Mouse (Mus musculus) left cerebral cortex, postnatal 14 days (tissue): Measurements from ENCODE around the gene Gm21976. TPM values are rescaled to one million over a fixed set of nuclear protein-coding genes. Genes with fewer than 3 reads are reported as not detected.

Experiments used
- DNase-seq, 2 experiments: peaks; one replicate each; pipeline ENCODE4 v3.0.0; 2021 to 2022; ENCODE audit warnings: low spot score in 2 of 2, mixed read lengths in 1 of 2
- intact Hi-C: fragments of 180-260 bp; cut with DNase I; formaldehyde crosslinking; loops from one replicate; pipeline ENCODE4 v1.15.1; 2025
- total RNA-seq, 2 experiments: library from RNA; stranded (reverse); gene quantifications; 2 replicates each; pipeline ENCODE4 v1.2.3; 2021

The Gm21976 gene
- total RNA-seq, 2 experiments from 2014 or later: not detected

DNA sequence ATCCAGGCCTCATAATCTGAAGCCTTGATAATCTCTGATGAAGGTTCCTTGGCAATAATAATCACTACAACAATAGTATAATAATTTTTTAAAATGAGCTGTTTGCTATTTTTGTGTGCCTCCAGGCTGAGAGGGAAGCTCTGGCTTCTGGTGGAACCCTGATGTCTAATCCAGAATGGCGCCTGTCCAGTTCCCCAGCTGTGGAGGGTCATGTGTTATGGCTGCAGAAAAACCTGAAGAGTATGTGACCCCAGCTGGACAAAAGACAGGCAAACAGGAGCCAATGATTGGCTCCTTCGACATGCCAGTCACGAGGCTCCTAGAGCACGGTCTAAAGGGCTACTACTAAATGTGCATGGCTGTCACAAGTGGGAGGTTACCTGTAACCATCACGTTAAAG, 60.8 kb downstream of the Gm21976 start:
- intact Hi-C loops: no loop called here
- DNase-seq: no peak

DNA sequence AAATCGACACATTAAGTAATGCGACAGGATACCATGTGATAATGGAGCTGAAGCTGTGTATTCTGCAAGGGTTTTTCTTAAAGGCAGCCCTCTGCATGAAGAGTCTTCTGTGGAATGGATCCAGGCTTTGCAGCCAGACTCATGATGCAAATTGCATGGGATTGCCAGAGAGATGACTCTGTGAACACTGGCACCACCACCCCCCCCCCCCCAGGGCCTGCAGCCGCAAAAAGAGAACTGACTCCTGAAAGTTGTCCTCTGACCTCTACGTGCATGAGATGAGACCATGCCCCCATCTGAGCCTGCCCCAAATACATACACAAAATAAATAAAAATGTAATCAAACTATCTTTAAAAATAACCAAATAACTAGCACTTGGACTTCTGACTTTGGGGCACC, 69.8 kb downstream of the Gm21976 start:
- intact Hi-C loops: no loop called here
- no peak for DNase-seq

DNA sequence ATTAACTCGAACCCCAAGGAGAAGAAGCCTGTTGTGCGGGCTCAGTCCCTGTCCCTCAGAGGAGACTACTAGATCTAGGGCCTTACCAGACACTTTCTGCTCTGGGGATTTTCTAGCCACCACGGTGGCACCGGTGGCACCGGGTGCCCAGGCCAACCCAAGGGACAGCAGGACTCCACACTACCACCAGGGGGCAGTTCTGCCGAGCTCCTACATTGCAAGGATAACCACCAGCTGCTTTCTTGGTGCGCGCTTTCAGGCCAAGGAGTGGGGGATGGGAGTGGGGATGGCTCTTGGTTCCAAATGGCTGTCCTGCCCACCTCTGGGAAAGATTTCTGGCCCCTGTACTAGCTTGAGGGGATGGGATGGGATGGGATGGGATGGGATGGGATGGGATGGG, 71.8 kb downstream of the Gm21976 start:
- no peak for DNase-seq
- intact Hi-C loops: no loop called here

DNA sequence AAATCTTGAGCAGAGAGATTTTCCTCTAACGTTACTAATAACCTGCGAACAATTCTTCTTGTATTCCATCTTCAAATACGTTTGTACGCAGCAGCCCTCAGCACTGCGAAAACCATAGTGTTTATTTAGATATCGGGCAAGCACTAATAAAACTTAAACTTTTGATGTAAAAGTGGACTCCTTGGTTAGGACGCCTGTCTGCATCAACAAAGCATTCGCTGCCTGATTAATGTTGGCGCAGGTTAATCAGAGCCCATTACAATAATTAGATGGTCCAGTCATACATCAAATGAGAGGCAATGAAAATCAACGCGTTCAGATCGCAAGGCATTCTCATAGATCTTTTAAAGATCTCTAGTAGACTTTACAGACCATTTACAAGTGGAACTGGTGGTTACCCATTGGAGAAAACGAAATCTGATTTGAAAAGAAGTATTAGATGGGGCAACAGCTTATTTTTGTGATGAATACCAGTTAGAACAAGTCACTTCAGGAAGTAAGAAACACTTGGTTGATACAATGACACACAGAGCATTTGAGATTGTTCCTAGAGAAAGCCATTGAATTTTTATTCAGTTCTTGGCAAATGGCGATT, 72.8 kb downstream of the Gm21976 start:
- intact Hi-C loops: no loop called here
- DNase-seq: no peak

DNA sequence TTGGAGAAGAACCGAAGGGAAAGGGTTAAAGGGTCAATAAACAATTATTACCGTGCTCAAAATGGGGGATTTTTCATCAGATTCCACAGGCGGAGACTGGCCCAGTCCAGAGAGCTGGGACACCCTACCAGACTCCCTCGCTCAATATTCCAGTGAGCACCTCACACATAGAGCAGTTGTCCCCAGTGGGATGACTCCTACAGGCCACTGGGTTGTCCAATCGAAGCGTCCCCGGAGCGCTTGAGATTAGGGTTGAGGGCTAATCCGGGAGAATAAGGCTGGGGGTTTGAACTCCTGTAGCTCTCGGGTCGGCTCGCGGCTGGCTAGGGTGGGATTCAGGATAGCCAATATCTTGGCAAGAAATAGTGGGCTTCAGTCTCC, 74.0 kb downstream of the Gm21976 start:
- DNase-seq: no peak
- intact Hi-C loops: no loop called here

DNA sequence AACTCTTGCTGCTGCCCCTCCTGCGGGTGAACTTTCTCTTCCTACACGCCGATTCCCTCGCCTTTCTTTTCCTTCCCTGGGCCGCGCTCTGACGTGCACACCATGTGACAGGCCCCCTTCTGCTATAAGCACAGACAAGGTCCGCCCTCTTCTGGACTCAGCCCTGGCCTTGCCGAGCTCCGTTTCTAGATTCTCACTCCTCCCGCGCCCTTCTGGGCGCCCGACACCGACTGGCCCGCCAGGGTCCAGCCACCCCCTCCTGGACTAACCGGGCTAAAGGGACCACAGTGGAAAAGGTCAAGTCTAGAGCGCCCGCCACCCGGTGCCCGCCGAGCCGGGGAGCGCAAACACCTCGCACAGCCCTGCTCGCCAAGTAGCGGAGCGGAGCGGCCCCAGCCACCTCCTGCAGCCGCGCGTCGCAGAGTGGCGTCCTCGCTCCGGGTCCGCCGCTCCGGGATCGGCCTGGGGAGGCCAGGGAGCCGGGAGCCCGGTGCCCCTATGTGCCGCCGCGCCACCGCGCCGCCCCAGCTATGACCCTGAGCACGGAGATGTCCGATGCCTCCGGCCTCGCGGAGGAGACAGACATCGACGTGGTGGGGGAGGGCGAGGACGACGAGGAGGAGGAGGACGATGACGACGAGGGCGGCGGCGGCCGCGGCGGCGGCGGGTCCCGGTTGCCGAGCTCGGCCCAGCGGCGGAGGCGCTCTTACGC, 74.6 kb downstream of the Gm21976 start, which contains the start of gene Foxd1:
Gene Foxd1, plus strand, starts transcription at position 153 of the 712 bp plus-strand sequence.
- intact Hi-C loops: no loop called here
- DNase-seq: no peak

DNA sequence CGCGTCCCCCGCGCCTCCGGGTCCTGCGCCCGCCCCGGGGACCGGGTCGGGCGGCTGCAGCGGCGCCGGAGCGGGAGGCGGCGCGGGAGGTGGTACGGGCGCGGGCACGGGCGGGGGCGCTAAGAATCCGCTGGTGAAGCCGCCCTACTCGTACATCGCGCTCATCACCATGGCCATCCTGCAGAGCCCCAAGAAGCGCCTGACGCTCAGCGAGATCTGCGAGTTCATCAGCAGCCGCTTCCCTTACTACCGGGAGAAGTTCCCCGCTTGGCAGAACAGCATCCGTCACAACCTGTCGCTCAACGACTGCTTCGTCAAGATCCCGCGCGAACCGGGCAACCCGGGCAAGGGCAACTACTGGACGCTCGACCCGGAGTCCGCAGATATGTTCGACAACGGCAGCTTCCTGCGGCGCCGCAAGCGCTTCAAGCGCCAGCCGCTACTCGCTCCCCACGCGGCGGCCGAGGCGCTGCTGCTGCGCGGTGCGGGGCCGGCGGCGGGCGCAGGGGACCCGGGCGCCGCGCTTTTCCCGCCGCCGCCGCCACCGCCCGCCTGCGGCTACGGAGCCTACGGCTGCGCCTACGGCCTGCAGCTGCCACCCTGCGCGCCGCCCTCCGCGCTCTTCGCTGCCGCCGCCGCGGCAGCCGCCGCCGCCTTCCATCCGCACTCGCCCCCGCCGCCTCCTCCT, 75.3 kb downstream of the Gm21976 start:
- DNase-seq: peak in 1 of 2 experiments; percentile 15
- intact Hi-C loops: loop anchor here (5.0 kb wide), 1 partner anchor 147 kb away; no protein-coding TSS in a partner anchor

DNA sequence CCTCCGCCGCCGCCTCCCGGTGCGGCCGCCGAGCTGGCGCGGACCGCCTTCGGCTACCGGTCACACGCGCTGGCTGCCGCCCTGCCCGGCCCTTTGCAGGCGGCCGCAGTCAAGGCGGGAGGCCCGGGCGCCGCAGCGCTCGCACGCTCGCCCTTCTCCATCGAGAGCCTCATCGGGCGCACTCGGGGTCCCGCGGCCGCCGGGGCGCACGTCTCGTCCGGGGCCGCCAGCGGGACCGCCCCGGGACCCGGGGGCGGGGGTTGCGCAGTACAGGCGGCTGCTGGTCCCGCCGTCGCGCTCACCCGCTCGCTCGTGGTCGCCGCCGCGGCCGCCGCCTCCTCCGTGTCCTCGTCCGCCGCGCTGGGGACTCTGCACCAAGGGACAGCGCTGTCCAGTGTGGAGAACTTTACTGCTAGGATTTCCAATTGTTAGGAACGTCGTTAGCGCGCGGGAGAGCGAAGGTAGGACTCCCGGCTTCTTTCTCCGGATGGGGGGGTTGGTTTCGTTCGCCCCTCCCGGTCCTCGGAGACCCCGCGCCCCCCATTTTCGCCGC, 75.9 kb downstream of the Gm21976 start:
- DNase-seq: no peak
- intact Hi-C loops: loop anchor here (5.0 kb wide), 1 partner anchor 147 kb away; no protein-coding TSS in a partner anchor

DNA sequence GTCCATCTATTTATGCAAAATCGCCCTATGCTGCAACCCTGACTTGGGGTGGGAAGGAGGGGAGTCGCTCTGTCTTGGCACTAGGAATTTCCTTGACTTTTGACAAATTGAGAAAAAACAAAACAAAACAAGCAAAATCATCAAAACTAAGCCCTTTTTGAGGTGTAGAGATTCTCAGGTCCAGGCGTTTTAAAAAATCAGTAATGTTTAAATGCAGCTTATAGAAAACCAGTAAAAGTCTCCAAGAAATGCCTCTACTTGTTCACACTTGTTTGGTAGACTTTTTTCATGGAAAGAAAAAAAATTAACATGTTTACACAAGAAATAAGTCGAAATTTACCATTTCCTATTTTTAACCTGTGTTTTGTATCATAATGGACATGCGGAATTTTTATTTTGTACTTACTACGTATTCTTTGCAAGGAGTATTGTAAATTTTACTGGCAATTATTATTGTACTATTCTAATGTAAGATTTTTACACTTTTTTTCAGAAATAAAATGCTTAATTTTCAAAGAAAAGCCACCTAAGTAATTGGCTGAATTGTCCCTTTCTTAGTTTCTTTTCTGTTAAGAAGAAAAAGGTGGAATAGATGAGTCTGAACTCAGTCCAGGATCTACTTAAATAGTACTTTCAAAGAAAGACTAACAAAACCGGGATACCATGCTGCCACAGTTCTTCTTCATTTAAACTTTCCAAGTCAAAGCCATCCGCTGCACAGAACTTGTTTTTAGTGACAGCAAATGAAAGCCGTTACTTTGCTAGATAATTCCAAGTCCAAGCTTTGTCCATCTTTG, 76.7 kb downstream of the Gm21976 start:
- intact Hi-C loops: loop anchor here (5.0 kb wide), 1 partner anchor 146 kb away; no protein-coding TSS in a partner anchor
- no peak for DNase-seq

Other genes starting within 250 kb of the Gm21976 start
- 10 to 100 TPM; 37.6 to 40.5 TPM for gene Arhgef28, start 73.4 kb upstream of the Gm21976 start, total RNA-seq
- 10 to 100 TPM; 18.1 to 18.8 TPM for gene Utp15, start 16.8 kb upstream of the Gm21976 start, total RNA-seq
- gene Ankra2, start 16.8 kb upstream of the Gm21976 start, total RNA-seq: 10 to 100 TPM; 48.7 to 53.4 TPM
- 100 to 1,000 TPM; 185 to 191 TPM for gene Btf3, start 37.1 kb downstream of the Gm21976 start, total RNA-seq
- 1 to 10 TPM; 1.7 to 2.0 TPM for gene Foxd1, start 74.4 kb downstream of the Gm21976 start, total RNA-seq
- gene Gm10320, start 212.1 kb downstream of the Gm21976 start, total RNA-seq: not detected